Mouse (Mus musculus) heart, embryonic 11.5 days (tissue): ENCODE data around the gene Srrm1. TPM values are rescaled to one million over a fixed set of nuclear protein-coding genes. Genes with fewer than 3 reads are reported as not detected.

ENCODE experiments used
- ATAC-seq: fragments of 200-750 bp; cut with Nextera tagmentation; replicated peaks from 2 replicates; pipeline ENCODE4 v1.8.0; 2017; ENCODE audit warnings: moderate library complexity; ENCODE audit not compliant: insufficient number of reproducible peaks, low FRiP score, low TSS enrichment
- H3K27ac ChIP-seq: fragments of 300-500 bp; sonication (generic); 2 replicates; pipeline ENCODE4 v1.5.1; 2014; ENCODE audit warnings: mild to moderate bottlenecking, low read depth, low read length
- H3K27me3 ChIP-seq: fragments of 300-500 bp; sonication (generic); 2 replicates; pipeline ENCODE4 v1.6.1; 2014; ENCODE audit warnings: mild to moderate bottlenecking, low read length, mixed read lengths; ENCODE audit not compliant: control insufficient read depth, insufficient read depth
- H3K36me3 ChIP-seq: fragments of 300-500 bp; sonication (generic); 2 replicates; pipeline ENCODE4 v1.6.1; 2014; ENCODE audit warnings: mild to moderate bottlenecking, low read length, moderate library complexity, mixed read lengths; ENCODE audit not compliant: control insufficient read depth, insufficient read depth
- H3K4me1 ChIP-seq: fragments of 300-500 bp; sonication (generic); 2 replicates; pipeline ENCODE4 v1.6.1; 2014; ENCODE audit warnings: low read length; ENCODE audit not compliant: control insufficient read depth, insufficient read depth
- H3K4me2 ChIP-seq: fragments of 300-500 bp; sonication (generic); 2 replicates; pipeline ENCODE4 v1.6.1; 2014; ENCODE audit warnings: mild to moderate bottlenecking, moderate library complexity
- H3K4me3 ChIP-seq: fragments of 300-500 bp; sonication (generic); 2 replicates; pipeline ENCODE4 v1.5.1; 2014; ENCODE audit warnings: low read depth, low read length
- H3K9ac ChIP-seq: fragments of 300-500 bp; sonication (generic); 2 replicates; pipeline ENCODE4 v1.6.1; 2014; ENCODE audit warnings: mild to moderate bottlenecking, low read depth, low read length, moderate library complexity
- H3K9me3 ChIP-seq: fragments of 300-500 bp; sonication (generic); replicated peaks from 2 replicates; pipeline ENCODE4 v1.6.1; 2016; ENCODE audit warnings: low read length; ENCODE audit not compliant: control insufficient read depth
- WGBS: fragments of 180-500 bp; shearing (Covaris S2); extraction: QIAGEN DNeasy Blood & Tissue Kit; methylation state at CpG from one replicate; pipeline ENCODE4 v1.1.7; 2014; ENCODE audit not compliant: insufficient replicate concordance; 5-methylcytosine and 5-hydroxymethylcytosine counted together
- polyA plus RNA-seq: library from polyadenylated mRNA; unstranded; fragments of >200 nt; fragmentation: Nextera tagmentation; extraction: Ambion mirVana; gene quantifications from 2 replicates; pipeline ENCODE4 v1.2.1, GENCODE M21; 2014

The Srrm1 gene
- polyA plus RNA-seq: 143 and 183 TPM in 2 replicates

DNA sequence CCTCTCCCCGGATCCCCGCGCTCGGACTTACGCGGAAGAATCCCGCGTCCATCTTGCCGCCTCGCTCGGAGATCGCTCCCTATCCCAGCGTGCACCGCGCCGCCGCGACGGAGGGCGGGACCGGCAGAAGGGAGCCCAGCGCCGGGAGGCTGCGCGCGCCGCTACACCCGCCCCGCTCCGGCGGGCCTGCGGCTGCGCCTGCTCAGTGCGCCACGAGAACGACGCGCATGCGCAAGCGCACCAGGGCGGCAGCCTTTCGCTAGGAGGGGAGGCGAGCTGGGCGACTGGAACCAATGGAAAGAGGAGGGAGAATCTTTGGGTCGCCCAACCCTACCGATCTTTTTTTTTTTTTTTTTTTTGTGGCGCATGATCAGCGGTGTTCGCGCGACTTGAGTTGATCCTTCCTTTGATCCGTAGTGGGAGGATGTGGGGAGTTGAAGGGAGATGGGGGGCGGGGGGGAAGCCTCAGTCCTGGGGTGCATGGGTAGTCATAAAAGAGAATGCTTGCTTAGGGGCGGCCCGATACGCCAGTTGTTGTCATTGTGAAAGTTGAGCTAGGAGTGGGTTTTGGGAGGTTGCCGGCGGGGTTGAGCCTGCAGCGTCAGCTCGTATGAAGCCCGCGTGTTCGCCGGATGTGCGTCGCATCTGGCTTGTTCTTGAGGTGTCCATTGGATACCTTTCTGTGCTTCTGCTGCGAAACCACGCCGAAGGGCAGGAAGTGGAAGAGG, at the start of gene Srrm1:
Gene Srrm1, minus strand, starts transcription at position 256 of the 728 bp plus-strand sequence.
- Histone ChIP-seq H3K4me3 (peak within 1 kb of the TSS; percentile 95), H3K4me2 (peak within 1 kb of the TSS; percentile 84), H3K9me3 (no peaks in the 10 kb centered on the region), H3K27ac (peak within 1 kb of the TSS; percentile 99), H3K27me3 (peaks cover 6% of the 10 kb centered on the region; the same call in 1 of the 2 replicates), H3K4me1 (peaks cover 8% of the 10 kb centered on the region; the same call in 1 of the 2 replicates), H3K36me3 (peaks cover 5% of the 10 kb centered on the region), H3K9ac (peak within 1 kb of the TSS; percentile 95)
- peak; percentile 94 for ATAC-seq
- WGBS: under 1% methylated on average over 69 of the region's 69 CpGs

- no peaks in the 10 kb centered on the region for H3K9me3 ChIP-seq
- ATAC-seq: no peak
- H3K36me3 ChIP-seq: no peaks in the 10 kb centered on the region
- no peak overlapping the region for H3K4me2 ChIP-seq
- WGBS: 31% methylated on average over 7 of the region's 7 CpGs
- H3K4me3 ChIP-seq: no peak overlapping the region
- H3K4me1 ChIP-seq: peaks cover 6% of the 10 kb centered on the region
- no peak overlapping the region for H3K27ac ChIP-seq
- no peak overlapping the region for H3K9ac ChIP-seq
- H3K27me3 ChIP-seq: peaks cover 25% of the 10 kb centered on the region
Measured at GRCm38 (mm10) chr4:135401881-135402280, 48.8 kb upstream of the Srrm1 start.

DNA sequence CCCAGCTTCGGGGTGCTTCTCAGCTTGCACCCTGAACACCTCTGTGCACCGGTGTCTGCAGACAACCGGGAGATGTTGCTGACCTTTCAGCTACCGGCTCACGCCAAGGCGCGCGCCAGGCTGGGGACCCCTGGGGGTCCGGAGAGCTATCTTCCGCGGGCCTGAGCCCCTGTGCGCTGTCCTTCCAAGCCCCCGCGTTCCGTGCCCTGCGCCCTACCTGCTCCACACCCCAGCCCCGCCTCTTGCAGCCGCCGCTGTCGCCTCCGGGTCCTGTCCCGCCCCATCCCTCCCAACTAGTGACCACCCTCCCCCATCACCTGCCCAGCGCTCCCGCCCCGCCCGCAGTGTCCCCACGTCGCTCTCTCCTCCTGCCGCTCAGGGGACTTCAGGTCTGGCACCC, 44.9 kb upstream of the Srrm1 start, which contains the start of gene Ncmap:
Gene Ncmap, minus strand, starts transcription at position 237 of the 400 bp plus-strand sequence.
- Histone ChIP-seq H3K4me2 (peak within 1 kb of the TSS; percentile 90), H3K9me3 (no peaks in the 10 kb centered on the region), H3K4me1 (peaks cover 3% of the 10 kb centered on the region; the same call in 1 of the 2 replicates), H3K27ac (no peak within 1 kb of the TSS), H3K27me3 (peaks cover 39% of the 10 kb centered on the region), H3K36me3 (no peaks in the 10 kb centered on the region), H3K9ac (peak within 1 kb of the TSS; percentile 34), H3K4me3 (peak within 1 kb of the TSS; percentile 45)
- under 1% methylated on average over 28 of the region's 29 CpGs for WGBS
- ATAC-seq: no peak

- 3% methylated on average over 16 of the region's 16 CpGs for WGBS
- Histone ChIP-seq H3K36me3 (no peaks in the 10 kb centered on the region), H3K4me3 (peak overlapping the region; percentile 45), H3K27ac (no peak overlapping the region), H3K9me3 (no peaks in the 10 kb centered on the region), H3K4me1 (peaks cover 3% of the 10 kb centered on the region; the same call in 1 of the 2 replicates), H3K27me3 (peaks cover 39% of the 10 kb centered on the region), H3K9ac (peak overlapping the region; percentile 34), H3K4me2 (peak overlapping the region; percentile 90)
- no peak for ATAC-seq
Measured at GRCm38 (mm10) chr4:135397551-135397950, 44.4 kb upstream of the Srrm1 start.

- Histone ChIP-seq H3K9ac (no peak overlapping the region), H3K27ac (no peak overlapping the region), H3K4me1 (peaks cover 3% of the 10 kb centered on the region; the same call in 1 of the 2 replicates), H3K36me3 (no peaks in the 10 kb centered on the region), H3K9me3 (no peaks in the 10 kb centered on the region), H3K27me3 (peaks cover 39% of the 10 kb centered on the region), H3K4me3 (no peak overlapping the region), H3K4me2 (no peak overlapping the region)
- no peak for ATAC-seq
- WGBS: 81% methylated on average over 5 of the region's 5 CpGs
Measured at GRCm38 (mm10) chr4:135396303-135396702, 43.2 kb upstream of the Srrm1 start.

- WGBS: 83% methylated on average over 4 of the region's 4 CpGs
- Histone ChIP-seq H3K4me1 (peaks cover 3% of the 10 kb centered on the region; the same call in 1 of the 2 replicates), H3K9ac (no peak overlapping the region), H3K4me2 (no peak overlapping the region), H3K27me3 (peaks cover 39% of the 10 kb centered on the region), H3K27ac (no peak overlapping the region), H3K9me3 (no peaks in the 10 kb centered on the region), H3K4me3 (no peak overlapping the region), H3K36me3 (no peaks in the 10 kb centered on the region)
- no peak for ATAC-seq
Measured at GRCm38 (mm10) chr4:135395375-135395774, 42.3 kb upstream of the Srrm1 start.

DNA sequence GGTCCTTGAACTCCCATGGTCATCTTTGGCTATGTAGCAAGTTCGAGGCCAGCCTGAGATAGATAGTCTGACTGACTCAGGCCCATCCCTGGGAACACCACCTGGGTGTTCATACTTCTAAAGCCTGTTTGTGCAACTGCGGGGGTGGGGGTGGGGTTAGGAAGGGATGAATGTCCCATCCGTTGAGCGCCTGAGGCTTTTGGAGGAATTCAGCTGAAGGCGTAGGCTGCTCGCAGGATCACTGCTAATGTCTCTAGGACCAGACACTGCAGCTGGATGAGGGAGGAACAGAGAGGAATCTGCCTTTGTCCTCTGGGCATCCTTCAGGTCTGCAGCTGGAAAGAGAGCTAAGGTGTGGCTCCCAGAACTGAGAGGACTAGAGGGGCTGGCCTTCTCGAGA, 41.5 kb upstream of the Srrm1 start:
- H3K27ac ChIP-seq: no peak overlapping the region
- no peak overlapping the region for H3K4me3 ChIP-seq
- H3K9ac ChIP-seq: no peak overlapping the region
- no peak overlapping the region for H3K4me2 ChIP-seq
- peaks cover 39% of the 10 kb centered on the region for H3K27me3 ChIP-seq
- 74% methylated on average over 7 of the region's 7 CpGs for WGBS
- H3K4me1 ChIP-seq: peaks cover 3% of the 10 kb centered on the region; the same call in 1 of the 2 replicates
- ATAC-seq: no peak
- H3K9me3 ChIP-seq: no peaks in the 10 kb centered on the region
- no peaks in the 10 kb centered on the region for H3K36me3 ChIP-seq

DNA sequence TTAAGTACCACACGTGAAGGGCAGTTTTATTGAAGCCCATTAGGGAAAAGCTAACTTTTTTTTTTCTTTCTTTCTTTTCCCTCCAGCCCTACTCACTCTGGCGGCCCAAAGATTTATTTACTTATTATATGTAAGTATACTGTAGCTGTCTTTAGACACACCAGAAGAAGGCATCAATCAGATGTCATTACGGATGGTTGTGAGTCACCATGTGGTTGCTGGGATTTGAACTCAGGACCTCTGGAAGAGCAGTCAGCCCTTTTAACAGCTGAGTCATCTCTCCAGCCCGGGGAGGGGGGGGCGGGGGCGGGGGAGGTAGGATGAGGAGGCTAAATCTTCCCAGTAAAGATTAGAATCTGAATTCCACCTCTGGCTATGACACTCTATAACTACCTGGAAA, 40.3 kb upstream of the Srrm1 start:
- 76% methylated on average over 6 of the region's 6 CpGs for WGBS
- Histone ChIP-seq H3K4me2 (no peak overlapping the region), H3K4me3 (no peak overlapping the region), H3K27ac (no peak overlapping the region), H3K9ac (no peak overlapping the region), H3K27me3 (peaks cover 28% of the 10 kb centered on the region), H3K36me3 (no peaks in the 10 kb centered on the region), H3K9me3 (no peaks in the 10 kb centered on the region), H3K4me1 (peaks cover 3% of the 10 kb centered on the region; the same call in 1 of the 2 replicates)
- no peak for ATAC-seq
